Mouse (Mus musculus): ENCODE measurements around the gene Cdk2ap2.

Cdk2ap2 gene

DNA sequence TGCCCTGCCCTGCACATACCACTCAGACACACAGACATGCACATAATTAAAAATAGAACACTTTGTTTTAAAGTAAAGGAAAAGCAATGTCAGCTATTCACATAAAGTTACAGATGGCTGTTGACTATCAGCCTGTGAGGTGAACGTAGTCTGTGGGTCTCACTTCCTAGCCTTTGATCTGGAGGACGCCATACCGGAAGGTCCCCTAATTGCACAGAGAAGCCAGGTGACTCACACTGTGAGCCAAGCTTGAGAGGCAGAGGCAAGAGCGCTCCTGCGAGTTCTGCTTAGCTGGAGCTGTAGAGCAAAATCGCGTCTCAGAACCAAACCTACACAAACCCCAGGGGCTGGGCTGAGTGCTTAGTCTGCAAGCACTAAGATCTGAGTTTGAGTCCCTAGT, 3.2 kb upstream of the Cdk2ap2 start:
- peak; percentile 42 to 50 for DNase-seq (ENCODE audit: low read depth in 2 of 2, low spot score in 2 of 2)

DNA sequence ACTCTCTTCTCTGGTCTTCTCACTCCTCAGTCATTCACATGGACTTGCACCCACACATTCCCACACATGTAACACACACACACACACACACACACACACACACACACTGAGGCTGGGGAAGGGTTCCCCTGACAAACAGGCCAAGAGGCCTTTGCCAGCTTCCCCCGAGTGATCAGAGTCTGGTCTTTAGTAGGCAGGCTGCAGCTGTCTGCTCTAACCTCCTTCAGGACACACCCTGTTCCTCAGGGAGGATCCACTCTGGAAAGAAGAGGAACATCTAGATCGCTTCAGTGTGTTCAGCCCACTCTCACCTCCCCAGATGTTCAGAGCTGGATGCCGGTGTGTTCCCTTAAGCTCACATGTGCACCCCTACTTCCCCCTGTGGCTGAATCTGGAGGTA, 2.6 kb upstream of the Cdk2ap2 start:
- DNase-seq (ENCODE audit: low read depth in 2 of 2, low spot score in 2 of 2): no peak

DNA sequence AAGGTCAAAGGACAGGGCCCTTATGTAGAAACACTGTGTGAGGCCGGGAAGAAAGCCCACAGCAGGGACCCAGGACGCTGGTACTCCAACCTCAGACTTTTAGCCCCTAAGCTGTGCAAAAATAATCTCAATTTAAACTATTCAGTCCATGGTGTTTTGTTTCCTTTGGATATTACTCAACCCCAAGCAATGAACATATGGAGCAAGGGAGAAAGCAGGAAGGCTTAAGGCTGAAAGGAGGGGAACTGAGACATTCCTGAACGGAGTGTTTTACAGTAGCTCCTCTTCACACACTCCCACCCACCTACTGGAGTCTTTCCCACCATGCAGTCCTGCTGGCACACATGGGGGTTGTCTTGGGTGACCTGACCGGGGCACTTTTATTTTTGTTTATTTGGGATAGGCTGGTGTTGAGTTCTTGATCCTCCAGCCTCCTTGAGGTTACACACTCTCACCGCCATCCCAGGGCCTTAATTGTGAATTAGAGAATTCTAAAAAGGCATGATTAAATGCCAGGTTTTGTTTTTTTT, 2.1 kb upstream of the Cdk2ap2 start:
- DNase-seq (ENCODE audit: low read depth in 2 of 2, low spot score in 2 of 2): no peak

DNA sequence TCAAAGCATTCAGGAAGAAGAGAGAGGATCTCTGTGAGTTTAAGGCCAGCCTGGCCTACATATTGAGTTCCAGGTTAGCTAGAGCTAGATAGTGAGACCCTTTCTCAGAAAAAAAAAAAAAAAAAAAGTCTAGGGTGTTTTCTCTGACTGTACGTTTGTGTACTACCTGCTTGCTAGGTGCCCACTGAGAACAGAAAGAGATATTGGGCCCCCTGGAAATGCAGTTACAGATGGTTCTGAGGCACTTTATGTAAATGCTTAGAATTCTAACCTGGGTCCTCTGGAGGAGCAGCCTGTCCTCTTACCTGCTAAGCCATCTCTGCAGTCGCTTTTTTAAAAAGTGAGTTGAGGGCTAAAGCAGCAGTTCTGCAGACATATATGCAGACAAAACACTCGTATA, 1.2 kb upstream of the Cdk2ap2 start:
- DNase-seq (ENCODE audit: low read depth in 2 of 2, low spot score in 2 of 2): no peak

DNA sequence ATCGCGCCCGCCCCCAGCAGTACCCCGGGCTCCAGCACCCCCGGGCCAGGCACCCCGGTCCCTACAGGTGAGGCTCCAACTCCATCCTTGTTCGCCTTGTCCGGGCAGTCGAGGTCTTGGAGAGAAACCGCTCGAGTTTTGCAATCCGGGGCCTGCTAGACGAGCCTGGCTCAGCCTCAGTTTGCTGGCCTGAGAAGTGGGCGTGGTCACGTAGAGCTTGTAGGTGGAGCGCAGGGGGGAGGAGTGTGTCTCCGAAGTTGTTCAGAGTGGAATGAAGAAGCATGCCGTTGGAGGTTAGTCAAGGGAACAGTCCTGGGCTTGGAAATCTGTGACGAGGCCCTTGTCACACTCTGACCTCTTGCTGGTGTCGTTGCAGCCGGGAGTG, 451 bp downstream of the Cdk2ap2 start:
- peak in 1 of 2 experiments; percentile 64 for DNase-seq (ENCODE audit: low read depth in 2 of 2, low spot score in 2 of 2)

DNA sequence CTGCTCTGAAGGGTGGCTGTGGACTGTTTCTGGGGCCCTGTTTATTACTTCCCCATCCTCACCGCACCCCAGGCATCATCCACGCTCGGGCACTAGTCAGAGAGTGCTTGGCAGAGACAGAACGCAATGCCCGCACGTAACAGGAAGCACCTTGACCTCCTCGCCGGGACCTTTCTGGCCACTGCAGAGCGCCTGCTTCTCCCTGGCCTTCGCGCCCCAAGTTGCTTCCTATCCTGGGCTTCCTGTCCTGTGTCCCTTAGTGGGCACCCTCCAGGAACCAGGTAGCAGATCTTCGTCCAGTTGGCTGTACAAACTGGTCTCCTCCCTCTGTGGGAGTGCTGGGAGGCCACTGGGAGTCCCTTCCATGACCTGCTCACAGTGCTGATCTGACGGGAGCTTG, 1.4 kb downstream of the Cdk2ap2 start:
- DNase-seq (ENCODE audit: low read depth in 2 of 2, low spot score in 2 of 2): no peak

DNA sequence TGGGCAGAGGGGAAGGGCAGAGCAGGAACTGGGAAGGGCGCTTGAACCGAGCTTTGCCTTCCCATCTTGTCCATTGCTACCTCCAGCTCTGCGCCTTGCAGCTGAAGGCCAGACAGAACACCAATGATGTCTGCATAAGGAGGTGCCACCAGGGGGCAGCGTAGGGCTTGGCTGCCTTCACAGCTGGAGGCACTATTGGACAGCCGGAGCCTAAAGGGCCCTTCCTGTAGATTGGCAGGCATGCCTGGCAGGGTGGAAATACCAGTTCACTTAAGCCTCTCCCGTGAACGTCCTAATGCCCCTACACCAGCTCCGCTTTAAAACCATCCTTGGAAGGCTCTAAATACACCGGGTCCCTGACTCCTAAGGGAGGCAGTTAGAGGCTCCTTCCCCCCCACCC, 2.1 kb downstream of the Cdk2ap2 start:
- DNase-seq (ENCODE audit: low read depth in 2 of 2, low spot score in 2 of 2): peak; percentile 88 to 95

DNA sequence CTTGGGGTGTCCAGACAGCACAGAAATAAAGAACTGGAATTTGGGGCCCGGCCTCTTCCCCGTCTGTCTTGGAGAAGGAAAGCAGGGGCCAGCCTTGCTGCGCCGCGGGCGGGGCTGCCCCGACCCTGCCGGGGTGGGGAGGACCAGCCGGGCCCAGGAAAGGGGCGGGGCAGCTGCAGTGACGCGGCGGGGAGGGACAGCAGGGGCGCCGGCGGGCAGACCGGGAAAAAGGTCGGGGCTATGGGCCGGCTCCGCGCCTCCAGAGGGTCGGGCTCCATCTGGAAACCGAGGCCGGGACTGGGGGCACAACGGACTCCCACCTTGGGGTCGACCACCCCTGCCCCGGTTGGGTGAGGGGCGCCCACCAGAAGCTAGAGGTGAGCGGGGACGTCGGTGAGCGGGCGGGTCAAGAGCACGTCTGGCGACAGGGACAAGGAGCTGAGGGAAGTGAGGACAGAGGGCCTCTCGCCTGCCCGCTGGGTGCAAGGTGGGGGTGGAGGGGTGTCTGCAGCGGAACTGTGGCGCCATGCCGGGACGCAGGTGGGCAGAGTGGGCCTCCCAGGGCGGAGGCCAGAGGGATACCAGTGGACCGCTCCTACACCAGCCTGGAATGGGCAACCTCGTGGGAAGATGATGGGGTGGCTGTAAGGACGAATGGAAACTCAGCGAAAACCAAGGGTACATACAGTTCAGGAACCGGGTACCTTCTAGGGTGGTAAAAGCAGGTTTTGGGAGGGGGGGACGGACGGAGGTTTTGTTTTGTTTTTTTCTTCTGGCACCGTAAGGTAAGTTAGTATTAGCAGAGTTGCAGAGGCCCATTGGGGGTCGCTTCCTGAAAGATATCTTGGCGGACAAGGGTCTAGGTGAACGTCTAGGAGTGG, 3.1 kb downstream of the Cdk2ap2 start, which contains the start of gene Pitpnm1:
Pitpnm1 (plus strand) TSS at position 162 of the 881 bp plus-strand sequence.
- peak; percentile 28 to 31 for DNase-seq (ENCODE audit: low read depth in 2 of 2, low spot score in 2 of 2)

DNA sequence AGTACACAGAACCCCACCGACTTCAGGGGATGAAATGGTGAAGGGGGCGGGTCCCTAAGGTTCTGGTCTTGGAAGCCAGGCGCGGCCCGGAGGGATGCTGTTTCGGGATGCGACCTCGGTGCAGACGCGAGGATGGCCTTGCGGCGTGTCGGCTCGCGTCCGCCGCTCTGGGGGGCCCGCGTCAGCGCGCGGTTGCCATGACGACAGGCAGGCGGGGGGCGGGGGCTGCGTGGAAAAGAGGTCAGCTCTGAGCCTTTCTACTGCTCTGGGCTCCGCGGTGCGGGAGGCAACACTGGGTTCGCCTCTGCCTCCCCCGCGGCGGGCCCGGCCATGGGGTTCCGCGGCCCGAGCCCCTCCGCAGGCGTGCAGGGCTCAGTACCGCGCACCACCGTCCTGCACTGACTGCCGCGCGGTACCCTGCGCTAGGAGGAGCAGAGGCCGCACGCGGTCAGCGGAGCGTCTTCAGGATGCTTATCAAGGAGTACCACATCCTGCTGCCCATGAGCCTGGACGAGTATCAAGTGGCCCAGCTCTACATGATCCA, 3.8 kb downstream of the Cdk2ap2 start:
- DNase-seq (ENCODE audit: low read depth in 2 of 2, low spot score in 2 of 2): peak in 1 of 2 experiments; percentile 44

DNA sequence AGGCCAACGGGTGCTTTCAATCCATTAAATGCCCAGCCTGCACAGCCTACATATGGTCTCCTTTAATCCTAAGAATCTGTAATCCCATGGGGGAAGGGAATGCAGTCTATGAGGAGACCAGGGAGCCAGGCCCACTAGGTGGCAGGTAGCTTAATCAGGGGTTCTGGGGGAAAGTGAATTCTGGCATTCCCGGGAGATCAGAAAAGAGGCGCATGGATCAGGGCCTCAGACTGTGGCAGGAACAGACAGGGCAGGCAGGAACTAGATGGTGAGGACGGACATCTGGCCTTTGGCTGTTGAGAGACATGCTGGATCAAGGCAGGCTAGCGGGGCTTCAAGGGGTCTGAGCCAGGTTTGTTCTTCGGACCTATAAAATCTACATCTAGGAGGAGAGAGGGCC, 4.5 kb downstream of the Cdk2ap2 start:
- DNase-seq (ENCODE audit: low read depth in 2 of 2, low spot score in 2 of 2): no peak

DNA sequence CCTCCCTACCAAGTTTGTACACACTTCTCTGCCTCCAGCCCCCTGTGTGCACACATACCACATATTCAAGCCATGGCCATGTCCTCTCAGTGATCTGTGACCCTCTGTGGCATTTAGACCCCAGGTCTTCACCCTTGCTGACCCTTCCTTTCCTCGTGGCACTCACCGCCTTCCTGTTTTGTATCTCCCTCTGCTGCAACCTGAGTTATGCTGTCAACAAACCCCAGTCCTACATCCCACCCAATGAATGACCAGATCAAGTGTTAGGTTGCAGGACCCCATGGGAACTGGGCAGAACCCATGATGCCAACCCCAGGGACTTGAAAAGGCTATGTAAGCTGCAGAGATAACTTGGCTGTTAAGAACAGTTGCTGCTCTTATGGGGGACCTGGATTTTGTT, 5.1 kb downstream of the Cdk2ap2 start:
- DNase-seq (ENCODE audit: low read depth in 2 of 2, low spot score in 2 of 2): no peak

DNA sequence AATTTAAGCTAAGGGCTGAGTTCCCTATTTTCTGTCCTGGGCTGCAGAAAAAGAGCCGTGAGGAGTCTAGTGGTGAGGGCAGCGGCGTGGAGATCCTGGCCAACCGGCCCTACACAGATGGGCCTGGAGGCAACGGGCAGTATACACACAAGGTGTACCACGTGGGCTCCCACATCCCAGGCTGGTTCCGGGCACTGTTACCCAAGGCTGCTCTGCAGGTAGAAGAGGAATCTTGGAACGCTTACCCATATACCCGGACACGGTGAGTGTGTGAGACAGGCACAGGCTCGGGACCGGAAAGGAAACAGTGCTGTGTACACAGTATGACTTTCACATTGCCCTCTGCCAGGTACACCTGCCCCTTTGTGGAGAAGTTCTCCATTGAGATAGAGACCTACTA, 5.6 kb downstream of the Cdk2ap2 start:
- no peak for DNase-seq (ENCODE audit: low read depth in 2 of 2, low spot score in 2 of 2)

DNA sequence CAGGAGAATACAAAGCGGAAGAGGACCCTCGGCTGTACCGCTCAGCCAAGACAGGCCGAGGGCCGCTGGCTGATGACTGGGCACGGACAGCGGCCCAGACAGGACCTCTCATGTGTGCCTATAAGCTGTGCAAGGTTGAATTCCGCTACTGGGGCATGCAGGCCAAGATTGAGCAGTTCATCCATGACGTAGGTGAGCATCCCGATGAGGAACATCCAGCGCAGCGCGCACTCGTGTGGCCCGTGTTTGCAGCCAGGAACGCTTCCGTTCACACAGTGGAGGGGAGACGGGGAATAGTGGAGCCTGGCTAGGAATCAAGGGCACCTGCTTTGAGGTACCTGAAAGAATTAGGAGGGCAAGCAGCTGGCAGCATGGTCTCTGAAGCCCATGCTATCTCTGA, 6.3 kb downstream of the Cdk2ap2 start:
- DNase-seq (ENCODE audit: low read depth in 2 of 2, low spot score in 2 of 2): no peak

DNA sequence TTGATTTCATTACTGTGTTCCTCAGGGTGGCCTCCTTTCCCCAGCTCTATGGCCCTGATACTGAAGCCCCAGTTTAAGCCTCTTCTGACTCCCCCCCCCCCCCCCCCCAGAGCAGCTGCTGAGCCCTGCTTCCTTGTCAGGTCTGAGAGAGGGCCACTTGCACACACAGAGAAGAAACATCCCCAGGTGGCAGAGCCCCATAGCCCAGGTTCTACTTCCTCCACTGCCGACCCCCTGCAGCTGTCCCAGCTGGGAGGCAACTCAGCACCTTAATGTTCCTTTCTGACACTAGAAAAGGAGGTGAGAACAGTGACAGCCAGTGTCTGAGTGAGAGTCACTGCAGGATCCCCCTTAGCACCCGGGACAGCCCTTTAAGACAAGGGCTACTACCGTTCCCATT, 6.8 kb downstream of the Cdk2ap2 start:
- DNase-seq (ENCODE audit: low read depth in 2 of 2, low spot score in 2 of 2): no peak

DNA sequence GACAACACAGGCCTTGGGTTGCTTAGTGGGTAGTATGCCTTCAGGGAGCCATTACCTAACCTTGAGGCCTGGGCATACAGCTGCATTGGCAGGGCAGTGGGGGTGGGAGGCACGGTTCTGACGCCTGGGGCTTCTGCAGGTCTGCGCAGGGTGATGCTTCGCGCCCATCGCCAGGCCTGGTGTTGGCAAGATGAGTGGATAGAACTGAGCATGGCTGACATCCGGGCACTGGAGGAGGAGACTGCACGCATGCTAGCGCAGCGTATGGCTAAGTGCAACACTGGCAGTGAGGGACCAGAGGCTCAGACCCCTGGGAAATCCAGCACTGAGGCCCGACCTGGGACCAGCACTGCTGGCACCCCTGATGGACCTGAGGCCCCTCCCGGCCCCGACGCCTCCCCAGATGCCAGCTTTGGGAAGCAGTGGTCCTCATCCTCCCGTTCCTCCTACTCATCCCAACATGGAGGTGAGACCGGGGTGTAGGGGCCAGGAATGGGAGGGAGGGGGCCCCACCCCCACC, 7.8 kb downstream of the Cdk2ap2 start:
- no peak for DNase-seq (ENCODE audit: low read depth in 2 of 2, low spot score in 2 of 2)

DNA sequence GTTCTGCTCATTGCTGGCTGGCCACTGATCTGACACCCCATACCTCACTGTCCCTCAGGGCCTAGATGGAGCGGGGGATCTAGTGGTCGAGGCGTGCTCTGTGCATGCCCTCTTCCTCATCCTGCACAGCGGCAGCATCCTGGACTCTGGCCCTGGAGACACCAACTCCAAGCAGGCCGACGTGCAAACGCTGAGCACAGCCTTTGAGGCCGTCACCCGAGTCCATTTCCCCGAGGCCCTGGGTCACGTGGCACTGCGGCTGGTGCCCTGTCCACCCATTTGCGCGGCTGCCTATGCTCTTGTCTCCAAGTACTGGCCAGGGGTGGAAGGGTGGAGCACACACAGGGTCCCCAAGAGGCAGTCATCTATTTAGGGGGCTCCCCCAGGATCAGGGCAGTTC, 9.7 kb downstream of the Cdk2ap2 start:
- no peak for DNase-seq (ENCODE audit: low read depth in 2 of 2, low spot score in 2 of 2)

DNA sequence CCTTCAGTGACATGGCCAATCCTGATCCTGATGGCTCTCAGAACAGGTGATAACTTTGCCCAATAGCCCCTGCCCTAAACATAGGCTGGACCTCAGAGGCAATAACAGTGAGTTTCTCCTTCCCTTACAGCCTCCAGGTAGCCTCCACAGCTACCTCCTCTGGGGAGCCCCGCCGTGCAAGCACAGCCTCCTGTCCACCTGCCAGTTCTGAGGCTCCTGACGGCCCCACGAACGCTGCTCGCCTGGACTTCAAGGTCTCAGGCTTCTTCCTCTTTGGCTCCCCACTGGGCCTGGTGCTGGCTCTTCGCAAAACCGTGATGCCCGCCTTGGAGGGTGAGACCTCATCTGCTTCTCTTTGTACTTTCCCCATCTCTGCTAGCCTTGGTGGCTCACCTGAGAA, 11.6 kb downstream of the Cdk2ap2 start:
- no peak for DNase-seq (ENCODE audit: low read depth in 2 of 2, low spot score in 2 of 2)

DNA sequence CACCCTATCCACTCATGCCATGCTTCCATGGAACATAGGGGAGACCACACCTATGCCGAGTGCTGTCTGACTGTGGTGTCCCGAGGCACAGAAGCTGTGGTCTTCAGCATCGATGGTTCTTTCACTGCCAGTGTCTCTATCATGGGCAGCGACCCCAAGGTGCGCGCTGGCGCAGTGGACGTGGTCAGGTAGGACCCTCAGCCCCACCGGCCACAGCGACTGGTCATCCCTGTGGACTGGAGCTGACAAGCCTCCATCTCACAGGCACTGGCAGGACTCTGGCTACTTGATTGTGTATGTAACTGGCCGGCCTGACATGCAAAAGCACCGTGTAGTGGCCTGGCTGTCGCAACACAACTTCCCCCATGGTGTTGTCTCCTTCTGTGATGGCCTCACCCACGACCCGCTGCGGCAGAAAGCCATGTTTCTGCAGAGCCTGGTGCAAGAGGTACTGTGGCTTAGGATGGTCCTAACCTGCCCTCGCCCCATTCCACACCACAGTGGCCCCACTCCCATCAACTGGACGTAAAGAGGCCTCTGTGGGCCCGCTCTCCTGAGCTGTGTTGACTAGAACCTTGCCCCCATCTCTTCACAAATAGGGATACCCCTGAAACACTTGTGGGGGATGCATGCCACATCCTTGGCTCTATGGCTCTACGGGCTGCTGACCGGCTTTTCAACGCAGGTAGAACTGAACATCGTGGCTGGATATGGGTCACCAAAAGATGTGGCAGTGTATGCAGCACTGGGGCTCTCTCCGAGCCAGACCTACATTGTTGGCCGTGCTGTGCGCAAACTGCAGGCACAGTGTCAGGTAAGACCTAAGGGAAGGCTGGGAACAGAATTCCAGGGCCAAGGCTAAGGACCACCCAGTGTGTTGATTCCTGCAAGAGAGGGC, 15.3 kb downstream of the Cdk2ap2 start:
- DNase-seq (ENCODE audit: low read depth in 2 of 2, low spot score in 2 of 2): no peak

DNA sequence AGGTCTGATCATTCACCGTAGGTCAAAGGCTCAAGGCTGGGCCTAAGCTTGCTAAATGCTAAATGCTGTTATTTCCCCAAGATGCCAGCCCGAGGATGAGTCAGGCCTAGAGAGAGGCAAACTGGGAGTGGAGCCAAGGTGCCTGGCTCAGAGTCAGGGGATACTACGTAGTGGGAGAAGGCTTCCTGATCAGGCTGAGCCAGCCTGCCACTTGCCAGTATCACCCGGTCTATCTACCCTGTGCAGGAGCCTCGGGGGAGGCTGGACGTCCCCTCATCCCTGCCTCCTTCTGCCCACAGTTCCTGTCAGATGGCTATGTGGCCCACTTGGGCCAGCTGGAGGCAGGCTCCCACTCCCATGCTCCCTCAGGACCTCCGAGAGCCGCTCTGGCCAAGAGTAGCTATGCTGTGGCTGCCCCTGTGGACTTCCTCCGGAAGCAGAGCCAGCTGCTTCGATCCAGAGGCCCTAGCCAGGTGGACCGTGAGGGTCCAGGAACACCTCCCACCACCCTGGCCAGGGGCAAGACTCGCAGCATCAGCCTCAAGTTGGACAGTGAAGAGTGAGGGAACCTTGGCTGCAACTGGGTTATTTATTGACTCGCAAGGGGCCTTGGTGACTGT, 16.3 kb downstream of the Cdk2ap2 start:
- no peak for DNase-seq (ENCODE audit: low read depth in 2 of 2, low spot score in 2 of 2)

DNA sequence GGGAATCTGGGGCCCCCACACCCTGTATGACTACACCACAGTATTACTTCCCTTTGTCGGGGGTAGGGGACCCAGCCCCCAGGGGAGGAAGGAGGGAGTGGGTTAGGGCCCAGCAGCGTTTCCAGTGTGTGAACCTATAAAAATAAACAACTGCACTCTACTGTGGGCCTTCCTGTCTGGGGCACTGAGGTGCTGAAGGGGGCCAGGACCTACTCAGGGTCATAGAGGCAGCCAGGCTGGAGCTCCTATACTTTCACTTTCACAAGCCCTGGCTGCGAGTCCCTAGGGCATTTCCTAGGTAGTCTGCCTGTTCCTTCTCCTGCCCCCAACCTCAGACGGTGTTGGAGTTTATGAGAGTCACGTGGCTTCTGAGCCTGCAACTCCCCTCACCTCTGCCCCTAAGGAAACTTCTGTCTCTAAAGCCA, 16.8 kb downstream of the Cdk2ap2 start:
- peak; percentile 57 to 60 for DNase-seq (ENCODE audit: low read depth in 2 of 2, low spot score in 2 of 2)

DNA sequence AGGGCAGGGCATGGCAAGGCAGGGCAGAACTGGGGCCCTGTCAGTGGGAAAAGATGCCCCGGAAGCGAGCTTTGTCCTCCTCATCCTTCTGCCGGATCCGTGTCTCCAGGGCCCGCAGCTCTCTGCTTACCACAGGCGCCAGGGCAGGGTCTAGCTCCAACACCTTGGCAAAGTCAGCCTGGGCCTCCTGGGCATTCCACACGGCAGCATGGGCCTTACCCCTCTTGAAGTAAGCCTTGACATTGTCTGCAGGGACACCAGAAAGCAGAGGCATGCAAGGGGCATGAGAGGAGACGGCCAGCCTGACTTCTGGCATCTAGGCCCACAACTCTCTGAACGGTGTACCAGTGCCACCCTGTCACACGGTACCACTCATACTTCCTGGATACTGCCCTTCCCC, 17.6 kb downstream of the Cdk2ap2 start:
- DNase-seq (ENCODE audit: low read depth in 2 of 2, low spot score in 2 of 2): no peak
